Mouse (Mus musculus) MEL-GATA-1-ER (cell line): ENCODE data around the gene Prkcz.
A peak's percentile ranks its signal among the peaks of the same experiment; 100 is the strongest.

Source experiments
- DNase-seq: peaks from one replicate; pipeline ENCODE4 v3.0.0-alpha.2; 2012; ENCODE audit warnings: low read depth; ENCODE audit errors: extremely low read depth

Gene Prkcz

DNA sequence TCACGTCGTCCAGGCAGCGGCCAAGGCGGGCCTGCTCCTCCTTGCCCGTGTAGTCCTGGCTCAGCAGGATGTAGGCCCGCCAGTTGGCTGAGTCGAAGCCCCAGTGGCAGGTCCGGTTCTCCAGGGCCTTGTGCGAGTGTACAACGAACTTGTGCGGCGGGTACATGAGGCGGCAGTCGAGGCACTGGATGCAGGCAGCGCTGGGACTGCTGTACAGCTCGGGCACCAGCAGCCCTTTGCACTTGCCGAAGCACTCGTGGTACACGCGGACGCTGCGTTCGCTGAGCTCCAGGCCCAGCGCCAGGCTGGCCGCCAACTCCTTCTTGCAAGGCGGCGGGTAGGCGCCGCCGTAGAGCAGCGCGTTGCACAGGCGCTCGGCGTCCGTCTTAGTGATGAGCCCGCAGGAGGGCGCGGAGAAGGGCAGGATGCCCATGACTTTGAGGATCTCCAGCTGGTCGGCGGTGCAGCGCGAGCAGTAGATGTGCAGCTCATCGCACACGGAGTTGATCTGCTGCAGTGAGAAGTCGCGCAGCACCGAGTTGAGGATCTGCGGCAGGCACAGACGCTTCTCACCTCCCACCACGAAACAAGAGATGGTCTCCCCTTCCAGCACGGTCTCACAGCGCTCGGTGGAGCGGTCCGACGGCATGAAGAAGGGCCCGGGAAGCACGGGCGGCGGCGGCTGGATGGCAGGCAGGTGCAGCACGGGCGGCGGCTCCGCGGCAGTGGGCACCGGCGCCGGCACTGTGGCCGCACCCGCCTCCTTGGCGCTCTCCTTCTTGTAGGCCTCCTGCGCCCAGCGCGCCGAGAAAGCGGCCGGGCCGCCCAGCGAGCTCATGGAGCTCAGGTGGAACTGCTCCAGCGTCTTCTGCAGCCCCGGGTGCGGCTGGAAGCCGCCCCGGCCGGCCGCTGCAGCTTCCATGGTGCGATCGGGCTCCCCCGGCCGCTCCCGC, 139.3 kb downstream of the Prkcz start:
- peak; percentile 41 for DNase-seq

DNA sequence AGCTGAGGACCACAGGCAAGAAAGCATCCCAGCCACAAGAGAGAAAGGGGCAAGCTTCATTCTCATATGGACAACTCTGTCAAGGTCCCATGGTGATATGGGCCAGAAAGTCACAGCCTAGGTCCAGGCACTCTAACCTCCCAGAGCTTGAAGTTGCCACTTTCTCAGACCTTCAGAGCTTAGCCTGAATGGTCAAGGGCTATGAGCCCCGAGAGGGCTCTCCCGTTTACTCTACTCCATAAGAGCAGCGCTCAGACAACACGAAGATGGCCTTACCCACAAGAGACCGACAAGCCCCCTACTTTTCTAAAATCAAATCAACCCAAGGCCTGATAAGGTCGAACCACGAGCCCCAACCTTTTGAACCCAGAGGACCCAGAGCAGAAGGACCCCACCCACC, 140.1 kb downstream of the Prkcz start:
- DNase-seq, result no peak

DNA sequence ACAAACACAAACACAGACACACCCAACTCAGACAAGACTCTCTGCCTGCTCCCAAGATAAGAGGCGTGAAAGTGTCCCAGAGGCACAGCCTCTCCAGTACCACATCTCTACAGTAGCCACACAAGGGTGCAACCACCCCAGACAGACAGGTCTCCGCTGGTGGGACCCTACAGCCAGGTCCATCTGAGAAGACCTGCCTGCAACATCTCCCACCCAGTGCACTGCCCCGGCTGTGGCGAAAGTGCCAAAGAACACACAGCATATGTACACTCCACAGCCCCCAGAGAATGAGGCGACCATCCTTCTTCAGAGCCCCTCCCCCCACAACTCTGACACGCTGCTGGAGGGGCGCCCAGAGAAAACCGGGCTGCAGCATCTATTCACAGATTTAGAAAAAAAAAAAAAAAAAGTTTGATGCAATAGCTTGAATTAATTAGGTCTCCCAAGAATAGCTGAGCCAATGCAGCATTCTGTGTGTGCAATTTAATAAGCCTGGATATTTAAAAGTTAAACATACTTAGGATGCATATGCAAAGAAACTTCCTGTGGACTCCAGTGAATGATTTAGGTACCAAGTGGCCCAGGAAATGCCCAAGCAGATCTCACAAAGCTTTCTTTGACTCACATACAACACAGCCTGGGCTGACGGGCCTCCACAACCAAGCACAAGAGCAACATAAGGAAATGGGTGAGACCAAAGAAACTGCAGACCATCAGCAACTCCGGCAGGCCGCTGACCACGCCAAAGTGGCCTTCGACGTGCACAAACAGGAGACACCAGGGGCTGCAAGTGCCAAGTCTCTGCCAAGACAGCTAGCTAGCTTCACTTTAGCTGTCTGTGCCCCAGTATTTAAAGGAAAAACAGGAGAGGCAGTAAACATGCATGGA, 140.7 kb downstream of the Prkcz start:
- no peak for DNase-seq

GRCm38 (mm10) chr4:155219271-155220212, 141.6 kb downstream of the Prkcz start:
- no peak for DNase-seq

DNA sequence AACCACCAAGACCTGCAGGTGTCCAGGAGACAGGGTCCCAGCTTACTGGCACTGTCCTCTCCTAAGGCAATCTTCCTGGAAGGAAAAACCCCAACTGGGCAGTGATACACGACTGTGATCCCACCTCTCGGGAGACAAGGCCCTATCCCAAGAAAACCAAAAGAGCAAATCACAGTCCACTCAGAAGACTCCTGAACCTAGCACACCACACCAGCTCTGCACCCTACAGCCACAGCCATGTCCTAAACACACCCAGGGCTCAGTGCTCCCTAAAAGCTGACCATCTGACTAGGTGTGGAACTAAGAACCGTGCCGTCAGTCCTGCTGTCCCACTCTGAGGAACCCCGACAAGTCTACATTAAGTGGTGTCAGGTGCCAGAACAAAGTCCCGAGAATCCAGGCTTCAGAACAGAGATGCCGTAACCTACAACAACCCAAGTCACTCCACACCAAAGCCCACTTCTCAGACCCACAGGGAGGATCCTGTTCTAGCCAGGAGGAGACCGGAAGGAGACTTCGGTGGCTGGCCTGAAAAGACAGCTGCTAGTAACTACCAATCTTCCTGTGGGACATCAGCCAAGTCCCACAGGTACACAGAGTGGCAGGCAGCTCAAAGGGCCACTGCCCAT, 142.9 kb downstream of the Prkcz start:
- DNase-seq, result no peak

DNA sequence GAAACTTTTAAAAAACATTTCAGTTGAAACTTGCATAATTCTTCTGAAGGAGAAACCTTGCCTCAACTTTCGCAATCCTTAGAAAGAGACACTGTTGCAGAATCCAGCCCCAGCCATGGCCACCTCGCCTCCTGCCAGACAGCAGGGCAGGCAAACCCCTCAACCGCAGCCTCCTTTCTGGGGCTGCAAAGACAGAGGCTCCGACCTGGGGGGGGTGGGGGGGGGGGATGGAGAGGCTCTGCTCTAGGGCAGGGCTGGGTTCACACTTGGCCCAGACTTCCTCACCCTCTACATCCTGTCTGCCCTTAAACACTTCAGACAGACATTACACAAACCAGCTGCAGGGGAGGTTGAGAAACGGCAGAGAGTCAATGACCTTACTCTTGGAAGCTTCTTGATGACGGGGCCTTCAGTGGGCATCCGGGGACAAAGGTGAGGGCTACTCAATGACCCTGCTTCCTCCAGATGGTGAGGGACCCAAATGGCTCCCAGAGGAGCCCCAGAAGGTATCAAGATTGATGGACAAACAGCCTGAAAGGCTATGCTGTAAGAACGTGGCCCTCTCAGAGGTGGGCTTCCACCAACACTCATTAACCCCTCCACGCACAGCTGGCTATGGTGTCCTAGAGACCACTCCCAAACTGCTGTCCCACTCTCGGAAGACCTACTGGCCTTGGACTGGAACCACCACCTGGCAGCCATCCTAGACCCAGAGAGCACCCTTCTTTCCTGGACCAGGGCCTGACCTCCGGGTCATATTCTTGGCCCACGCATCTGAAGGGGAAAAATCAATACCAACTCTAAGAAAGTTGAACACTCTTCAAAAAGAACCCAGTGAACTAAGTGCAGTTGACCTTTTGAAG, 143.7 kb downstream of the Prkcz start:
- no peak for DNase-seq

DNA sequence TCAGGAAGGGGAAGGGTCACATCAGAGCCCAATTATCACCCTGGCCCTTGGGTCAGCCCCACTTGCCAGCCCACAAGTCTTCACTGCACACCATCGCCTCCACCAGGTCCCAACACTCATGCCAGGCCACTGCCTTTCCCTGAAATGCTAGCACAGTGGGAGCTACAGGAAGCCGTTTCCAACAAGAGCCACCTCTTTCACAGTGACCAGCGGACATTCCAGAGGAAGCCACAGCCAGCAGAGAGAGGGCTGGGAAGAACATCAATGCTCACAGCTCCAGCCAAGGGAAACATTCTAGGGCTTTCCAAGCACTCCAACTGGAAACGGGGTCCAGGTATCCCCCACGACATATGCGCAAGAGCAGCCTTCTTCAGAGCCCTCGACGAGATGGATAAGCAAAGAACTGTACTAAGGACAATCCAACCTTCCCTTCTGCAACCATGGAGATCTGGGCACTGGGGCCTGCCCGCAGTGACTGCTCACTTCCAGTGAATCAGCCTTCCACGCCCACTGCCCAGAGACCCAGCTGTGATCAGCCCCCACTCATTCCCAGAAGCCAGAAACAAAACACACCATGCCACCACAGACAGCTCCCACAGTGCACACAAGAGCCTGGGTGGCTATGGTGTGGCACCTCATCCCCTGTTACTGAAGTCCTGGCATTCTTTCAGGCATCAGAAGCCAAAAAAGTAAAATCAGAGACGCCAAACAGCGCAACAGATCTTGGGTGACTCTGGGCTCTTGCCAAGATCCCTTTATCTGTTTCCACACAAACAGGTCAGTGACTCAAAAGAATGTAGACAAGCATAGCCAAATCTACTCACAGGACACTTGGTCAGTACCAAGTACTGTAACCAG, 145.2 kb downstream of the Prkcz start:
- DNase-seq, result no peak

DNA sequence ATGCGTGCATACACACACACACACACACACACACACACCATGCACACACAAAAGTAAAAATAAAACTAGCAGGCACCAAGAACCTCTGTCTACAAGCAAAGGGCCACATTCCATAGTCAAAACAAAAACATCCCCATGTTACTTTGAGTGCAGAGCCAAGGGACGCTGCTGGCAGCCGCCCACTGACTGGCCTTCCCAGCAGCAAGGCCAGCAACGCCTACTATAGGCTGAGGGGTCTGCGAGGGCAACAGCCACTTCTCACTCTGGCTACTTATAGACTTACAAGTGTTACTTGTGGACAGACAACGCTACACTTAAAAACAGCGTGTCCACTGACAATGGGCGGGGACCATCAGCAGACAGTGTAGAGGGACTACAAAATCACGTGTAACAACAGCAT, 146.0 kb downstream of the Prkcz start:
- no peak for DNase-seq

GRCm38 (mm10) chr4:155214793-155215192, 146.4 kb downstream of the Prkcz start:
- no peak for DNase-seq

GRCm38 (mm10) chr4:155214188-155214587, 147.0 kb downstream of the Prkcz start:
- DNase-seq, result no peak

GRCm38 (mm10) chr4:155213752-155214054, 147.5 kb downstream of the Prkcz start:
- no peak for DNase-seq

GRCm38 (mm10) chr4:155213052-155213751, 148.0 kb downstream of the Prkcz start:
- DNase-seq, result no peak
